Mouse (Mus musculus): ENCODE data around the gene Rp9.
A peak's percentile ranks its signal among the peaks of the same experiment; 100 is the strongest.
"Not testable (repeated sequence)": the region's sequence is repeated elsewhere in the genome, so short reads cannot be mapped to it uniquely, and the experiment has no call there.

Gene Rp9

DNA sequence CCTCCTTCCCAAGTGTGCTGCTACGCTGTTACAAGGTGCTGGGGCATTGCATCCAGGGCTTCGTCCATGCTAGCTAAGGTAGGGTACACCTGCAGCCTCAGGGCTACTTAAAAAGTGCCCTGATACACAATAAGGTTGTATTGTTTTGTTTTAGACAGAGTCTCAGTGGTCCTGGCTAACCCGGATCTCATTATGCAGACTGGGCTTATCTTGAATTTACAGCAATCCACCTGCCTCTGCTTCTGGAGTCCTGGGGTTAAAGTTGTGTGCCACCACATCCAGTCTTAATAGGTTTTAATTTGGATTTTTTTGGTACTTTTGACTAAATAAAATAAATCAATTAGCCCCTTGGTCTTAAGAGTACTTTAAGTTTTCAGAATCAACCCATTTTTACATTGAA, 49.7 kb downstream of the Rp9 start:
- DNase-seq (ENCODE audit: low spot score), result no peak

DNA sequence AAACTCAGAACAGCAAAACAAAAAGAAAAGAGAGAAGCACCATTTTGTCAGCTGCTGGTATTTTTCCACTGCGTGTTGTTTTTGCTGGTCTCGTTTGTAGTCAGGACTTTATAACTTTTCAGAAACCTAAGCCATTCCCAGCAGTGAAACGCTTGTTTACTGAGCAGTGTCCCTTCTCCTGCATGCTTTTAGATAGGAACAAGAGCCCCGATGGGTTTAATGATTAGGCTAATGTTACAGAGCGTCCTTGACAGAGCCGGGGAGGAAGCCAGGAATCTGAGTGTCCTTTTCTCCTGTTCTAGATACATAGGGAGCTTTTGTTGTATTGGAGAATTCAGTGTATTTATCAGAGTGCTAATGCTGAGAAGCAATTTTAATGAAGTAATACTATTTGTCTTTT, 52.0 kb downstream of the Rp9 start:
- no peak for DNase-seq (ENCODE audit: low spot score)

DNA sequence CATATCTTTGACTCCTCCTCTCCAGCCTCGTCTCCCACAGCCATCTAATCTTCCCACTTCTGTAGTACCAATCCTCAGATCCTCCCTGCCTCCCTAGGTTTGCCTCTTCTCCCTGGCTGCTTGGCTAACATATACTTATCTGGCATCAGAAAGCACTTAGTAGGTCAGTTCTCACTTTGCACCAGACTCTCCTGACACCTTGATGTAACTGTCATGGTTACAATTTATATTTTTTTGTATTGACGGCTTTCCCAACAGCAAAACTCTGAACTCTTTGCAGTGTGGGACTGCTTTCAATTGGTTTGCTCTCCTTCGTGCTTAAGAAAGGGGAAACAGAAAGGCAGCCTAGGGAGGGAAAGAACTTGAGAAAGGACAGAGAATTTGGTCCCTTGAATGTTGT, 53.4 kb downstream of the Rp9 start:
- no peak for DNase-seq (ENCODE audit: low spot score)

DNA sequence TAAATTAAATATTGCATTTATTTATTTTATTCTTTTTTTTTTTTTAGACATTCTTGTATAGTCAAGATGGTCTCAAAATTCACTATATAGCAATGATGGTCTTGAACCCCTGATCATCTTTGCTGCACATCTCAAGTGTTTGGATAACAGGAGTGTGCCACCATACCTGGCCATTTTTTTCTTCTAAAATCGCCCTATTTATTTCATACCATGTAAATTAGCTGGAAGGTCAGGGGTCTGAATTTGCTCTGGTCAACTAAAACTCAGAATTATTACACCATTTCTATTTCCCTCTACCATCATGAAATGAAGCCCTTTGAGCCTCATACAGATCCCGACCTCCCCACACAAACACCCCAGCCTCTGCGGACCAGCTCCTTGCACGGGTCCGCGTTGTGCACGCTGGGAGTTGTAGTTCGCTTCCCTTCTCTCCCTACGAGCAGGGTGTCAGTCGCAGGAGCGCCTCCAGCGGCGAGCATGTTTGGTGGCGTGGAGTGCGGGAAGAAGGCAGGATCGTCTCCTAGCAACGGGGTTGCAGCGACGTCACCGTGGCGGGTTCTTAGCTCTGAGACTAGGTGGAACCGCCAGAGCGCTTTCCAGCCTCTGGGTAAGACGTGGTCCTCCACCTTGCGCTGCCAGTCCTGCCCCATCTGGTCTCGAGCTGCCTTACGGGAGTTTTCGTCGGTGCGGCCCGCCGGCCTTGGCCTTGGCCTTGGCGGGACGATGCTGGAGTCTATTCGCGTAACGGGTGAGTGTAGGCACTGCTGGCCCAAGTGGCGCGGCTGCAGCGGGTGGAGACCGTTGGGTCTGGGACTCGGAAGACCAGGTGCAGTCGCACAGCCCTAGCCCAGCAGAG, 58.3 kb downstream of the Rp9 start, which contains the start of gene 9530077C05Rik:
Gene 9530077C05Rik, plus strand, starts transcription at position 512 of the 856 bp plus-strand sequence.
- DNase-seq (ENCODE audit: low spot score), result peak; percentile 98

DNA sequence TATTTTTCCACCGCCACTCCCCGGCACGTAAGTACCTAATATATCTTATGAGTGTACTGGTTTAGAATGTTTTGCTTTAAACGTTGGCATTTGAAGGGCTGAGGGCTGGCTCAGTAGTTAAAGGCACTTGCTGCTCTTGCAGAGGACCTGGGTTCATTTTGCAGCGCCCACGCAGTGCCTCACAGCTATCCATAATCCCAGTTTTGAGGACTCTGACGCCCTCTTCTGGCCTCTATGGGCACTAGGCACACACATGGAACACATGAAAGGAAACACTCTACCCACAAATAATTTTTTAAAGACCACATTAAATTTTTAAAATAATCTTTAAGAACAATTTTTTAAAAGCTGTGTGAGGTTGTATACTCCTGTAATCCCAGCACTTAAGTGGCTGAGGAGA, 60.0 kb downstream of the Rp9 start:
- no peak for DNase-seq (ENCODE audit: low spot score)

DNA sequence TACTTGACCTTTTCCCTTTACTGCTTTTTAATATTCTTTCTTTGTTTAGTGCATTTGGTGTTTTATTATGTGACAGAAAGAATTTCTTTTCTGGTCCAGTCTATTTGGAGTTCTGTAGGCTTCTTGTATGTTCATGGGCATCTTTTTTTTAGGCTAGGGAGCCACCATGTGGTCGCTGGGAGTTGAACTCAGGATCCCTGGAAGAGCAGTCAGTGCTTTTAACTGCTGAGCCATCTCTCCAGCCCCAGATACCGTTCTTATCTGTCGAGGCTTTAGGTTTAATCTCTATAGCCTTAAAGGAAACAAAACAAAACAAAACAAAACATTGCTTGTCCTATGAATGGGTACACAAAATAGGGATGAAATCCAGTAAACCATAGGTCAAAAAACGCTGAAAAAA, 61.2 kb downstream of the Rp9 start:
- not testable (repeated sequence) for DNase-seq (ENCODE audit: low spot score)

DNA sequence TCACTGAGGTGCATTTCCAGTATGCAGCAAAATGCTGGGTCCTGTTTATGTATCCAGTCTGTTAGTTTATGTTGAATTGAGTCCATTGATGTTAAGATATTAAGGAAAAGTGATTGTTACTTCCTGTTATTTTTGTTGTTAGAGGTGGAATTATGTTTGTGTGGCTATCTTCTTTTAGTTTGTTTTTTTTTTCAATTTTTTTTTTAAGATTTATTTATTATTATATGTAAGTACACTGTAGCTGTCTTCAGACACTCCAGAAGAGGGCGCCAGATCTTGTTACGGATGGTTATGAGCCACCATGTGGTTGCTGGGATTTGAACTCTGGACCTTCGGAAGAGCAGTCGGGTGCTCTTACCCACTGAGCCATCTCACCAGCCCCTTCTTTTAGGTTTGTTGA, 61.9 kb downstream of the Rp9 start:
- not testable (repeated sequence) for DNase-seq (ENCODE audit: low spot score)

DNA sequence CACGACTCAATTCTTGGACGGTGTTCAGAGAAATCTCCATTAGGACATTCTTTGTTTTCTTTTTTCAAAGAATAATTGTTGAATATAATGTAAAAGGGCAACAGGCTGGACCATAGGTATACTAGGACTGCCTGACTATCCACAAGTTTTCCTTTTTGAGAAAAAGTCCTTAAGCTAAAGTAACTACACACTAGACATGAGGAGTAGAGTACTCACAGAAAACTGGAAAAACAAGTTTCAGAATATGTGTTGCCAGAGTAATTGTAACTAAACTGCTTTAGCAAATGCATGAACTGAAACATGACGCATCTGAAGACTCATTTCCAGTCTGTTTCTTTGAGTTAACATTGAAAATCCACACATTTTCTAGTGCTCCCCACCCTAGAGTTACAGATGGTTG, 64.1 kb downstream of the Rp9 start:
- DNase-seq (ENCODE audit: low spot score), result no peak

DNA sequence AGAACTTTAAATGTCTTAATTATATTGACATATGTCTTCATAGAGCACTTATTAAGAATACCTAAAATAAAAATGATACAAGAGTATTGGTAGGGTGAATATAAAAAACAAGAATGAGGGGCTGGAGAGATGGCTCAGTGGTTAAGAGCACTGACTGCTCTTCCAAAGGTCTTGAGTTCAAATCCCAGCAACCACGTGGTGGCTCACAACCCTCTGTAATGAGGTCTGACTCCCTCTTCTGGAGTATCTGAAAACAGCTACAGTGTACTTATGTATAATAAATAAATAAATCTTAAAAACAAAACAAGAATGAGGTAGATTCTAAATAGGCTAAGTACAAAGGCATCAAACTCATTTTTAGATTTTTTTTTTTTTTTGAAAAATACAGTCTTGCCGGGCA, 66.0 kb downstream of the Rp9 start:
- DNase-seq (ENCODE audit: low spot score), result not testable (repeated sequence)

DNA sequence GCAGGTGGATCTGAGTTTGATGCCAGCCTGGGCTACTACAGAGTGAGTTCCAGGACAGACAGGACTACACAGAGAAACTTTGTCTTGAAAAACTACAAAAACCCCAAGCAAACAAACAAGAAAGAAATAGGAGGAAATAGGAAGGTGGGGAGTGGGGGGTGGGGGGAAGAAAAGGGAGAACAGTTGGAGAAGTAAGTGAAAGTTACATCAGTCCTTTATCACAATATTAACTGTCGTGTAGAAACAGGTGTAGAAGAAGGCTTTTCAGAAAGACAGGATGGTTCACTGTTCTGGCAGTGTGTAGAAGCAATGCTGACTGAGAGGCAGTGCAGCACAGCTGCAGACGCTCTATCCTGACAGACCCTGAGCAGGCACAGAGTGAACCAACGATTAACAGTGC, 66.6 kb downstream of the Rp9 start:
- no peak for DNase-seq (ENCODE audit: low spot score)

DNA sequence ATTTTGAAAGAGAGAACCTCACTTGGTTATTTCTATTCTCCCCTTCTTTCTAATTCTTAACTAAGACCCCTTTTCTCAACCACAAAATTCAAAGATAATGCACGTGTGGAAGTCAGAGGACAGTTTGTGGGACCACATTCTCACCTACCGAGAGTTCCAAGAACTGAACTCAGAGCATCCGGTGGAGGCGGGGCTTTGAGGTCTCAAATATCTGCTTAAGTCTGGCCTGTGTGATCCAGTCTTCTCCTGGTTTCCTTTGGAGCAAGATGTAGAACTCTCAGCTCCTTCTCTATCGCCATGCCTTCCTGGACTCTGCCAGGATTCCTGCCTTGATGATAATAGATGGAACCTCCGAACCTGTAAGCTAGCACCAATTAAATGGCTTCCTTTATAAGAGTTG, 67.5 kb downstream of the Rp9 start:
- DNase-seq (ENCODE audit: low spot score), result no peak

DNA sequence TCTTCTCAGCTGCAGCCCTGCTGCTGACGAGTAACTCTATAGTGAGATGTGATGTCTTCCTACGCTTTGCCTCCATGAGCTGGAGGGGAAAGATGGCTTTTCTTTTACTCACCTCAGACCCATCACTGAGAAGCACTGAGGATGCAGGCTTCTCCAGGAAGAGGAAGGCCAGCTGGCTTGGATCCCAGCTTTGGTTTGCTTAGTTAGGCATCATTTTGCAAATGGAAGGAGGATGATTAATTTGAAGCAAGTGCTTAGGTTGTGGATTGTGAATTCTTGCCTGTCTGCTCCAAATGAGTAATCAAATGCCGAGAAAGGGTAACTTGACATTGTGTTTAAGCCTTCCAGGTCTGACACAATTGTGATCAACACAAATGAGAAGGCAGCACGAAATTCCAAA, 70.5 kb downstream of the Rp9 start:
- DNase-seq (ENCODE audit: low spot score), result no peak

DNA sequence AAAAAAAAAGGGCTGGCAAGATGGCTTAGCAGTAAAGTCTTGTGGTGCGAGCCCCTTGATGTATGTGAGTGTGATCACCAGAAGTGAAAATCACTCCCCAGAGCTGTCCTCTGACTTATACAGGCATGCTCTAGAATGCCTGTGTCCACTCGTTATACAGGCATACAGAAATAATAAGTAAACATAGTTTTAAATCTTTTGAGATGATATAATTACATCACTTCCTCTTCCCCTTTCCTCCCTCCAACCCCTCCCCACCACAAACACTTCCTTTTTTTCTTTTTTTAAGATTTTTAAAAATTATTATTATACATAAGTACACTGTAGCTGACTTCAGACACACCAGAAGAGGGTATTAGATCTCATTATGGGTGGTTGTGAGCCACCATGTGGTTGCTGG, 74.8 kb downstream of the Rp9 start:
- no peak for DNase-seq (ENCODE audit: low spot score)

DNA sequence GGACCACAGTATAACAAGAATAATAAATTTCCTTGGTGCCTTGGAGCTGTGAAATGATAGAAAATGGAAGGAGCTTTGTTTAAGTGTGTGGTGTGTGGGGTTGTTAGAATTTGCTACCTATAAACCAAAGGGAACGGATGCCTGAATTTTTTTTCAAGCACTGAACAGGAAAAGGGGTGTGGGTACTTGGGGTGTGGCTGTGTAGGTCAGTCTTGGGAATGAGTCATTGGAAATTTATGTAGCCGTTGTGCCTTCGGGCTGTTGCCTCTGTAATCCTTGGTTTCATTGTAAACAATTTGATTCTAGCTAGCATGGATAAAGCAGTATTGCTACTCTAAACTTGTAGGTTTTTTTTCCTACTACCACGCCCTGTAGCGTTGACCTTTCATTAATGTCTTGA, 79.2 kb downstream of the Rp9 start:
- no peak for DNase-seq (ENCODE audit: low spot score)

DNA sequence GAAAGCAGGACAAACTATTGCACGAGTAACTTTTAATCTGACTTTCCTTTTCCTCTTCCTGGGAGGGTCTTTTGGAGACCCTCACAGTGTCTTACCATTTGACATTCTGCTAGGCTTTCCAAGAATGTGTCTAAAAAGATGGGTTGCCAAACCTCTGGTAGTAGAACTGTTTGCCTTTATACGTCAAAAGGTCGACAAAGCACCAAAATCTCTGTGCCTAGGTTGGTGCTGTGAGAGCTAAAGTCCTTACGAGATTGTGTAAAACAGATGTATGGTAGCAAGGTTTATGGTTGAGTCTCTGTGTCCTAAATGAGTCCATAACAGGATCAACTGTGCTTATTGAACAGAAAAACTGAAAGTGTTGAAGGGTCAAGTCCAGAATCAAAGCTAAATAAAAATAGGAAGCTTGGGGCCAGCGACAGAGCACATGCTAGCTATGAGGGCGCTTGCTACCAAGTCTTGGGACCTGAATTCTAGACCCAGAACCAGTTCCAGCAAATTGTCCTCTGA, 79.8 kb downstream of the Rp9 start:
- DNase-seq (ENCODE audit: low spot score), result no peak

DNA sequence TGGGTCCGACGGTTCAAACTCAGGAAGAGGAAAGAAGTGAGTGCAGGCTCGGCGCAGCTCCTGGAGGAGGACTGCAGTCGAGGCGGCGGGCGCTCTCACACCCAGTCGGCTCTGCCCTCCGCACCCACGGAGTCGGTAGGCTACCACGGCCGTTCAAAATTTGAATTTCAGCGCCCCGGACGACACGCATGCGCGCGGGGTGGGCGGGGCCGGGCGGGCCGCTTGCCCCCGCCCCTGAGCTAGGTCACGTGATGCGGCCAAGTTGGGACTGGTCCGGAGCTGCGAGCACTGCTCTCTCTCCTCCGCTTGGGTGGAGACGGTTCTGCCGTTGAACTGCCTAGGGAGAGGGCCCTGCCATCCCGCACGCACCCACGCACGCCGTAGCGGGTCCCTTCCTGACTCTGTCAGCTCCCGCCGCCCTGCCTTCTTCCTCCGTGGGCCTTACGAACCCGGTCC, 80.5 kb downstream of the Rp9 start, which contains the start of gene Anln:
Gene Anln, minus strand, starts transcription at position 168 of the 456 bp plus-strand sequence.
- peak; percentile 94 for DNase-seq (ENCODE audit: low spot score)

DNA sequence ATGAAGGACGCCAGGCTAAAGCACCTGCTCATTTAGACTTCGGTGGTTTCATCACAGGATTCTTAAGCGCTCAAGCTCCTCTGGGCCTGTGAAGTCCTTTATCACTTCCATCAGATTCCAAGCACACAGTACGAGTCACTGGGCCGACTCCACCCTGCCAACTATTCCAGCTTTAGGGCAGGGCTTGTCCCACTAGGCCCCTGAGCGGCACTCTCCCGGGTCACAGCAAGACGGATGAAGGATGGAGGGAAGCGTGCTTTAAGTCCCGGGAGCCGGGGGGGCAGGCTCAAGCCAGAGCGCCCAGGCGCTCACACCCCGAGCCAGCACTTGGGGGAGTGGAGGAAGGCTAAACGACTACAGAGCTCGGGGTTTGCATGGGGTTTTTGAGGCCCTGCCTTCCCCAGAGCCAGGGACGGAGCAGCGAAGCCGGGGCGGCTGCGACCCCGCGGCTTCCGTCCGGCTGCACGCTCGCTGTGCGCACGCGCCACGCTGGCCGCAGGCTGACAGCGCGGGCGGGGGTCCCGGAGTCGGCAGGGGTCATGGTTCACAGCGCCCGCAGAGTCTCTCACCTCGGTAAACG, 81.1 kb downstream of the Rp9 start:
- DNase-seq (ENCODE audit: low spot score), result peak; percentile 81

DNA sequence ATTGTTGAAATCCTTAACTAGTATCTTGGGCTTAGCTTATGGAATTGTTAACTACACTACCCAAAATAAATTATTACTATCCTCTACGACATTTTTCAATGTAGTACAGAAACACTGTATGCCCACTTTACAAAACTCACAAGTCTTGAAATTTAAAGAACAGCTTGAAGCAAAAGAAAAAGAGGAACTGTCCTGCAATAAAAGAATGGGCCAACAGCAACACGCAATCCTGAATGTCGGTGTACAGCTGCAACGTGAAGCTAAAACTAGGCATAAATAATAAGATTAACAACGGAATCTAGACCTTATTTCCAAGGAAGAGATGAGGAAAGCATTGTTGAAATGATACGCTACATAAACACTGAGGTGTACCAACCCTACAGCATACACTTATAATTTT, 81.6 kb downstream of the Rp9 start:
- DNase-seq (ENCODE audit: low spot score), result no peak

DNA sequence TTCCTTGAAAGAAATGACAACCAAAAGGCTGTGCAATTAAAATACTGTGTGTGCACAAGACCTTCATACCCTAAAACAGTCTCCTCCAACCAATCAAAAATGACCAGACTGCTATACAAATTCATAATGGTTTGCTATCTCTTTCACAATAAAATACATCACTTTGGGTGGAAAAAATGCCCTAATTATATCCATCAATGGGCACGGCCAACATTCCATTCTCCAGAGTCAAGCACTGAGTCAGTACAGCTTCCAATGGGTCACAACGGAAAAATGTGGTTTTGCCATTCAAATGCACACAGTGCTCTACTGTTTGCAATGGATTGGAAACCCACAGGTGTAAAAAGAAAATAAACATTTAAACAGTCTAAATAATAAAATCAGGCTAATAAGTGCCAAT, 83.7 kb downstream of the Rp9 start:
- DNase-seq (ENCODE audit: low spot score), result no peak

DNA sequence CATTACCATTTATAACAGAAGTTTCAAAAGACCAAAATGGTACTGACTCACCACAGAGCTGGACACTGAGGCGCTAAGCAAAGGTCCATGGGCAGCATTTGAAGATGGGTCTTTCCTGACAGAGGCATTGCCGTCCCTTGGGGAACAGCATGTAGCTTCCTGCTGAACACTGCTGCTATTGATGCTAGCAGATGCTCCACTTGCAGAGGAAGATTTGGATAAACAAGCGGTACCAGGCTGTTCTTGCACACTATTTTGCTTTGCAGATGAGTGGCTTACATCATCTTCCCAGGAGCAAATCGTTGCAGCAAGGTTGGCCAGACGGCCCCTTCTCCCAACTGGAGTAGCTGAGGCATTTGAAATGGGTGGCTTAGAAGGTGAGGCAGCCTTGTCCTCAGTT, 93.5 kb downstream of the Rp9 start:
- DNase-seq (ENCODE audit: low spot score), result no peak

DNA sequence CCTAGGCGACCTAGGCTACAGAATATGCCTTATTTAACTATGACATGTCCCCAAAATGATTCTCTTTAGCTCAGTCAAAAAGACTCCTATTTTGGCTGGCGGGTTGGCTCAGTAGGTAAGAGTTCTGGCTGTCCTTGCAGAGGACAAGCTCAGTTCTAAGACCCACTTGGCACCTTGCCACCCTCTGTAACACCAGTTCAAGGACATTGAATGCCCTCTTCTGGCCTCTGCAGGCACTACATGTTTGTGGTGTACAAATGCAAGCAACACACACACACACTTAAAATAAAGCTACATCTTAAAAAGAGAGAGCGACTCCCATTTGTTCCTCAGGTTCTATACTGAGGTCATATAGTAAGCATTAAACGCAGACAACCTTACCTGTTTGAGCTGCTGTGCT, 96.8 kb downstream of the Rp9 start:
- DNase-seq (ENCODE audit: low spot score), result peak; percentile 16

DNA sequence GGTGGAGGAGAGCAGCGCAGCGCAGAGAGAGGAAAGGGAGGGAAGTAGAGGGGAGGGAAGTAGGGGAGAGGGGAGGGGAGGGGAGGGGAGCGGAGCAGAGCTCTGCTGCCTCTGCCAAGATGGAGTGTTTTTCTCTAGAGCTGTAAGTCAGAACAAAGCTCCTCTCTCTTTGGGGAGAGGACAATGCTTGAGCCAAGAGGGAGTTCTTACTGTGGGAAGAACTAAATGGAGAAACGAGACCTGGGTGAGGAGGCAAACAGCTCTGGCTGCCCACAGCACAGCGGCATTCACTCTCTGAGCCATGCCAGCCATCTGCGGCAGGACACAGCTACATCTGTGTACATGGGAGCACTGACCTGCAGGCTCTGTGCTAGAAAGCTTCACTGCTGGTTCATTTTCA, 101.5 kb downstream of the Rp9 start:
- no peak for DNase-seq (ENCODE audit: low spot score)

DNA sequence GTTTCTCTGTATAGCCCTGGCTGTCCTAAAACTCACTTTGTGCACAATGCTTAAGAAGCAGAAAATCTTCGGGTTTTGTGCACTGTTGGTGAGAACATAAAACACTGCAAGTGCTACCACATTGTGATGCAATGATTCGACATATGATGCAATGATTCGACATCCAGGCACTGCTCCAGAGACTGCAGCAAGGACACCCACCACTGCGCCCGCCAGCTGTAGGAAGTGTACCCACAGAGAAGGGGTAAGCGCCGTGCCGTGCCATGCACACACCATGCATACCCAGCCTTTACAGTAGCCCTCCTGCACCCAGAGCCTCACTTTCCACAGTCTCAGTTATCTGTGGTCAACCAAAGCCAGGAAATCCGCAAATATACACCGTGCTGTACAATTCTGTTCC, 102.9 kb downstream of the Rp9 start:
- DNase-seq (ENCODE audit: low spot score), result no peak
